Mouse (Mus musculus) G1E (cell line): ENCODE results near the gene Ebf3. TPM values are rescaled to one million over a fixed set of nuclear protein-coding genes. Genes with fewer than 3 reads are reported as not detected.

Experiments
- ATAC-seq: 2 replicates; pipeline ENCODE4 v1.8.0; 2016; ENCODE audit warnings: mild to moderate bottlenecking; ENCODE audit not compliant: insufficient number of reproducible peaks, poor library complexity, low FRiP score, severe bottlenecking; ENCODE audit errors: extremely low read depth
- DNase-seq: peaks from one replicate; pipeline ENCODE4 v3.0.0; 2012; ENCODE audit warnings: low spot score
- H3K27me3 ChIP-seq: 2 replicates; pipeline ENCODE4 v1.6.1; 2012; ENCODE audit warnings: mild to moderate bottlenecking, low read length, inconsistent platforms; ENCODE audit not compliant: insufficient read depth
- H3K36me3 ChIP-seq: replicated peaks from 2 replicates; pipeline ENCODE3; 2012; ENCODE audit warnings: mild to moderate bottlenecking, inconsistent platforms
- H3K4me1 ChIP-seq: 2 replicates; pipeline ENCODE4 v1.6.1; 2012; ENCODE audit warnings: low read depth, low read length, inconsistent platforms, mixed read lengths; ENCODE audit not compliant: insufficient read depth
- H3K4me3 ChIP-seq: 2 replicates; pipeline ENCODE4 v1.5.1; 2012; ENCODE audit warnings: low read depth, mild to moderate bottlenecking, inconsistent platforms, low read length, moderate library complexity, mixed read lengths
- H3K9me3 ChIP-seq: replicated peaks from 2 replicates; pipeline ENCODE4 v1.6.1; 2012; ENCODE audit warnings: inconsistent platforms
- CTCF ChIP-seq: IDR thresholded peaks from 2 replicates; pipeline ENCODE4 v1.5.1; 2012; ENCODE audit warnings: low read depth, low read length, inconsistent platforms, mixed read lengths
- GATA1 ChIP-seq: IDR thresholded peaks from 2 replicates; pipeline ENCODE4 v1.6.1; 2012; ENCODE audit warnings: borderline replicate concordance, low read length, inconsistent platforms, mixed read lengths
- GATA2 ChIP-seq: IDR thresholded peaks from 2 replicates; pipeline ENCODE4 v1.6.1; 2012; ENCODE audit warnings: low read depth, low read length, inconsistent platforms, borderline replicate concordance
- POLR2AphosphoS5 ChIP-seq: IDR thresholded peaks from 2 replicates; pipeline ENCODE4 v1.6.1; 2012; ENCODE audit warnings: low read depth, low read length, inconsistent platforms; ENCODE audit not compliant: insufficient replicate concordance
- TAL1 ChIP-seq: conservative IDR thresholded peaks from 2 replicates; pipeline ENCODE4 v1.6.1; 2012; ENCODE audit warnings: low read depth, low read length, inconsistent platforms, mixed read lengths
- polyA plus RNA-seq: library from polyadenylated mRNA; stranded (reverse); fragments of >175 nt; gene quantifications from 2 replicates; pipeline ENCODE4 v1.2.3, GENCODE M21; 2012
- total RNA-seq, 2 experiments: library from RNA; stranded (forward) in 1 of 2; stranded (reverse) in 1 of 2; fragments of 200-1000 nt in 1 of 2; fragments of >200 nt in 1 of 2; fragmentation: Nextera tagmentation in 1 of 2; gene quantifications; 2 replicates each; pipeline ENCODE4 v1.2.3; 2014 to 2017

Gene Ebf3
- total and polyA plus RNA-seq, 3 experiments = 0.16 TPM; not detected in 2

DNA sequence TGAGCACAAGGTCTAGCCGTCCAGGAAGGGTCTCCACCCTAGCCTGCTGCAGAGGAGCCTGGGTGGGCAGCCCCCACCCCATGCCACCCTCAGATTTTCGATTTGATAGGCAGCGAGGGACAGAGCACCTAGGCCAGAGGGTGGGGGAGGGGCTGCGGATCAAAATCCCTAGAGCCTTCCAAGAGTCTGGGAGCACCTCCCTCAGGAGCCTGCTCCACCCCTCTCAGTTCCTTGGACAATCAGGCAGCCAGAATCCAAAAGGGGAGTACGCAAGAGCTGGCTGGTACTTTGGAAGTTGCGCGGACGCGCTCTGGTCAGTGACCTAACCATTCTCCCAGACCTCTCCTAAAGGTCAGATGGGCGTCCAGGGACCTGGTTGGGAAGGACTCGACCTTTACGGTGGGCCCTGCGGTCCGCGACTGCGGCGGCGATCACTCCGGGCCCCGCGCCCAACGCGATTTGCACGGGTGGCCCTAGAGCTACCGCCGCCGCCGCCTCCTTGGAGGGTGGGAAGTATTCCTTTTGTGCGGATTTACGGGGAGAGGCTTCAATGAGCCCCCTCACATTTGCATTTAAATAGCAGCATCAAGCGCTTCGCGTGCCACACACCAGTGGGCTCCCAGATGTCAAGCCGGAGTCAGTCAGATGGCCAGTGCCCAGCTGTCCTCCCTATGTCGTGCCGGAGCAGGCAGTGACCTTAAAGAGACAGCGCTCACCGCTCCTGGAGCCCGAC lies 2.8 kb upstream of the Ebf3 start:
- no peaks in the 10 kb centered on the region; the same call in 1 of the 2 replicates for H3K27me3 ChIP-seq
- no peak for TF ChIP-seq GATA2
- no peak for TF ChIP-seq GATA1
- TF ChIP-seq POLR2AphosphoS5 = no peak
- H3K4me3 ChIP-seq = peak overlapping the region; percentile 27; the same call in 1 of the 2 replicates
- H3K9me3 ChIP-seq = peaks cover 88% of the 10 kb centered on the region
- H3K4me1 ChIP-seq = no peaks in the 10 kb centered on the region
- DNase-seq (no peak), ATAC-seq (no peak)
- no peaks in the 10 kb centered on the region for H3K36me3 ChIP-seq

- DNase-seq (no peak), ATAC-seq (no peak)
- Histone ChIP-seq H3K4me1 (no peaks in the 10 kb centered on the region), H3K4me3 (no peak overlapping the region), H3K9me3 (peaks cover 82% of the 10 kb centered on the region), H3K27me3 (no peaks in the 10 kb centered on the region; the same call in 1 of the 2 replicates), H3K36me3 (no peaks in the 10 kb centered on the region)
- TF ChIP-seq POLR2AphosphoS5 = no peak
- no peak for TF ChIP-seq GATA1
- no peak for TF ChIP-seq GATA2
- no peak for TF ChIP-seq CTCF
- TF ChIP-seq TAL1 = no peak
Observed at GRCm38 (mm10) chr7:137316181-137316925, 2.1 kb upstream of the Ebf3 start.

- Histone ChIP-seq H3K9me3 (peaks cover 77% of the 10 kb centered on the region), H3K4me1 (no peaks in the 10 kb centered on the region), H3K4me3 (no peak overlapping the region; the same call in 1 of the 2 replicates), H3K27me3 (no peaks in the 10 kb centered on the region; the same call in 1 of the 2 replicates), H3K36me3 (no peaks in the 10 kb centered on the region)
- DNase-seq (no peak), ATAC-seq (no peak)
- TF ChIP-seq GATA1 (no peak), GATA2 (no peak), POLR2AphosphoS5 (no peak), TAL1 (no peak), CTCF (no peak)
Observed at GRCm38 (mm10) chr7:137315544-137315940, 1.3 kb upstream of the Ebf3 start.

- ATAC-seq (no peak), DNase-seq (no peak)
- Histone ChIP-seq H3K27me3 (no peaks in the 10 kb centered on the region; the same call in 1 of the 2 replicates), H3K4me3 (no peak overlapping the region; the same call in 1 of the 2 replicates), H3K4me1 (no peaks in the 10 kb centered on the region), H3K36me3 (no peaks in the 10 kb centered on the region), H3K9me3 (peaks cover 79% of the 10 kb centered on the region)
- TF ChIP-seq POLR2AphosphoS5 (no peak), CTCF (no peak), TAL1 (no peak), GATA1 (no peak), GATA2 (no peak)
Observed at GRCm38 (mm10) chr7:137314710-137315543, 682 bp upstream of the Ebf3 start.

DNA sequence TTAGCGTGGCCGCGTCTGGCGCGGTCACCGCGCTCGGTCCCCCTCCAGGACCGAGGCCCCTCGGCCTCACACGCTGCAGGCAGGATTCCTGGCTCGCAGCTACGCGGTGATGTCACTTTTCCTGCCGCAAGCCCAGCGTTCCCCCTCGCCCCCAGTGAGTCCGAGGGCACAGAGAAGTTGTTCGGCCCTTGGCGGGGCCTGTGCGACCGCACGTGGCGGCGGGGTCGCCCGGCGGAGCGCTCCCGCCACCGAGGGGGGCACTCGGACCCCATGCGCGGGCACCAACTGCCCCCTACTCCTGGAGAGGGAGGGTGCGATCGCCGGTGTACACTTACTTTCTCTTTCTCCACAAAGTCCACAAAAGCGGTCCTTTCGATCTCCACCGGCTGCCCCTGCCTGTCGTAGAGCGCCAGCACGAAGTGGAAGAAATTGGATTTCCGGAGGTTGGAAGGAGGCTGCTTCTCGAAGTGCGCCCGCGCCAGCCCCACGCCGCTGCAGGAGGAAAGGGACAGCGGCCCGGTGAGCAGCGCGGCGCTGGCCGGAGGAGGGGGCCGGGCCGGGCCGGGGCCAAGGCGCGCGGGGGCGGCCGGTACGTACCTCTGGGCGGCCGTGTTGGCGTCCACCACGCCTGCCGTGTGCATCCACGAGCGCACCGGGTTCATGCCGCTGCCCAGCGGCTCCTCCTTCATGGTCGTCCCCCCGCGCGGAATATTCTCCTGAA lies 902 bp downstream of the Ebf3 start:
- H3K4me3 ChIP-seq = peak overlapping the region; percentile 30; the same call in 1 of the 2 replicates
- peaks cover 77% of the 10 kb centered on the region for H3K9me3 ChIP-seq
- ATAC-seq = no peak
- TF ChIP-seq GATA2 (no peak), TAL1 (no peak), POLR2AphosphoS5 (no peak), GATA1 (no peak)
- no peaks in the 10 kb centered on the region for H3K4me1 ChIP-seq
- DNase-seq = no peak
- no peaks in the 10 kb centered on the region for H3K36me3 ChIP-seq
- H3K27me3 ChIP-seq = no peaks in the 10 kb centered on the region; the same call in 1 of the 2 replicates

DNA sequence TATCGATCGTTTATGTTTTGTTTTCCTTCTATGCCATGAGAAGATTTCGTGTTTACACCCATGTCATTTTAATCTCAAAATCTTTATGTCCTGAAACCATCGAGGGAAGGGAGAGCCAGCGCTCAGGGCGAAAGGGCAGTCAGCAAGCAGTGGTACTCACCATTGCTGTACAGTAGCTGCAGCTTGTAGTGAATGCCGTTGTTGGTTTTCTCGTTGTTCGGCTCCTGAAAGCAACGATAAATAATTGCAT lies 1.4 kb downstream of the Ebf3 start:
- no peak for DNase-seq
- H3K9me3 ChIP-seq = peaks cover 74% of the 10 kb centered on the region
- no peaks in the 10 kb centered on the region for H3K36me3 ChIP-seq
- no peaks in the 10 kb centered on the region; the same call in 1 of the 2 replicates for H3K27me3 ChIP-seq
- no peak for TF ChIP-seq GATA1
- no peak for TF ChIP-seq GATA2
- no peak for TF ChIP-seq CTCF
- no peak for TF ChIP-seq TAL1
- no peak for TF ChIP-seq POLR2AphosphoS5
- H3K4me3 ChIP-seq = peak overlapping the region; percentile 30; the same call in 1 of the 2 replicates
- H3K4me1 ChIP-seq = no peaks in the 10 kb centered on the region
- ATAC-seq = no peak
